Mouse (Mus musculus): Measurements from ENCODE around the gene Tnk2.
"Not testable (repeated sequence)": the region's sequence is repeated elsewhere in the genome, so short reads cannot be mapped to it uniquely, and the experiment has no call there.

The Tnk2 gene

GRCm38 (mm10) chr16:32636871-32637521 lies 6.7 kb upstream of the Tnk2 start:
- DNase-seq = no peak

DNA sequence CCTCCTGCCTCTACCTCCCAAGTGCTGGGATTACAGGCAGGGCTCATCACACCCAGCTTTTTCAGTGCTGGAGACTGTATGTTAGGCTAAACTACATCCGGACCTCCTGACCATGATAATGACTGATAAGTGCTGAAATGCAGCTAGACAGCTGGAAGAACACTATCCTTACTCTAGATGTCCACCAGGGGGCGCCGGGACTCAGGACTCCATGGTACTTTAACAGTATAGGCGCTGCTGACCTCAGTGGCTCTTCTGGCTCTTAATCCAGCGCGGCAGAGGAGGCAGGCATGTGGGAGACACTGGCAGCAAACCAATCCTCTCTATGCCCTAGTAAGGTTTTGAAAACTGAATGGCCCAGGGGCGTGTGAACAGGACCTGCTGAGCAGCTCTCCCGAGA lies 5.2 kb upstream of the Tnk2 start:
- DNase-seq = peak; percentile 82 to 85

DNA sequence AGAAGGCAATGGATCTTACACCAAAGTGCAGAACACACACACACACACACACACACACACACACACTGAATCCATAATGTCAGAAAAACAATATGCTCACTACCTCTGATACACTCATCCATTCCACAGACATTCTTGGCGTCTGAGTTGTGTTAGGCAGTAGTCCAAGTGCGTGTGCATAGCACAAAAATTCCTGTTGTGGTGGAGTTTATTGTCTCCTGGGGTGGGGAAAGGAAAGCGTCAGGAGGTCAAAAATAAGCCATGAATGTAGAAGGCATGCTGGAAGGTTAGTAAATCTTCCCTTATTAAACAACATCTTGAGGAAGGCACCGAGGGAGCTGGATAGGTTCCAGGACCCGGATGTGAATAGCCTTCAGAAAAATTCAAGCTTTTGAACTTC lies 3.6 kb upstream of the Tnk2 start:
- no peak for DNase-seq

GRCm38 (mm10) chr16:32640683-32641082 lies 3.0 kb upstream of the Tnk2 start:
- not testable (repeated sequence) for DNase-seq

- no peak for DNase-seq
These were observed 2.0 kb upstream of the Tnk2 start for GRCm38 (mm10) chr16:32641440-32642219.

DNA sequence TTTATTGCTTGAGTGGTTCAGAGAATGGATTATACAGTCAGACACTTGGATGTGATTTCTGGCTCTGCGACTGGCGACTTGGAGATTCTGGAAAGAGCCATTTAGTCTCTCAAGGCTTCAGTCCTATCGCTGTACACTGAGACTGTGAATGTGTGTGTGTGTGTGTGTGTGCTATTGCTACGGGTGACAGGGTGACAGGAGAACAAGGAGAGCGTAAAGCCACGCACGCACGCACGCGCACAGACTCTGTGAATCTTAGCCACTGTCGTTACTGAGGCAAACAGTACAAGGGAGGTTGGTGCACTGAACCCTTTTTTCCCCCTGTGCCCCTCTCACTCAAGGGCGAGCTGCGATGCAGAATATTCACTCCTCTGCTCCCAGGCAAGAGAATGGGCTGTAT lies 1.4 kb upstream of the Tnk2 start:
- DNase-seq = no peak

GRCm38 (mm10) chr16:32644069-32644800 lies 561 bp downstream of the Tnk2 start:
- DNase-seq = peak; percentile 65 to 75

DNA sequence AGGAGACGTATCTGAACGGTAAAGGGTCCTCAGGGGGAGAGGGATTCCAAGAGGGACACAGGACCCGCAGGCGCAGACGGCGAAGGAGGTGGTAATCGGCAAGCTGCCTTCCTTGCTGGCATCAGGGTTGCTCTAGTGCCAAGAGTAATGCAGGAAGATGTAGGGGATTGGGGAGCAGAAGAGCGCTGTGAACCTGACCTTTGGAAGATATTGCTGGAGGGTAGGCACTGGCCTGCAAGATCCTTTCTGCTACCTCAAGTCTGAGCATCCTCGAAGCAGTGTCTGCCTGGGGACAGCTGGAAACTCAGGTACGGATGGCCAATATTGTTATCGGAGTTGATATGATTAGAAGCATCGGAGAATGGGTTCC lies 1.1 kb downstream of the Tnk2 start:
- no peak for DNase-seq

- DNase-seq = peak; percentile 74 to 77
These were observed 1.8 kb downstream of the Tnk2 start for GRCm38 (mm10) chr16:32645361-32645914.

GRCm38 (mm10) chr16:32646014-32646413 lies 2.3 kb downstream of the Tnk2 start:
- DNase-seq = no peak

DNA sequence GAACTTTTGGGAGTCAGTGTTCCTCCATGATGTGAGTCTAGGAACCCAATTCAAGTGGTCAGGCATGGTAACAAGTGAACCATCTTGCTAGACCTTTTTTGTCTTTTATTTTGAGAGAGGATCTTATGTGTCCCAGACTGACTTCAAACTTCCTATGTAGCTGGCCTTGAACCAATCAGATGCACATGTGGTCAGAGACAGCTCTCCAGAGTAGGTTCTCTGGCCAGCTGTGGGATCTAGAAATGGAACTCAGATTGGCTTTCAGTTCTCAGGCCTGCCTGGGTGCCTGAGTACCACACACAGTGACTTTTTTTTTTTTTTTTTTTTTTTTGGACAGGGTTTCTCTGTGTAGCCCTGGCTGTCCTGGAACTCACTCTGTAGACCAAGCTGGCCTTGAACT lies 4.0 kb downstream of the Tnk2 start:
- no peak for DNase-seq

DNA sequence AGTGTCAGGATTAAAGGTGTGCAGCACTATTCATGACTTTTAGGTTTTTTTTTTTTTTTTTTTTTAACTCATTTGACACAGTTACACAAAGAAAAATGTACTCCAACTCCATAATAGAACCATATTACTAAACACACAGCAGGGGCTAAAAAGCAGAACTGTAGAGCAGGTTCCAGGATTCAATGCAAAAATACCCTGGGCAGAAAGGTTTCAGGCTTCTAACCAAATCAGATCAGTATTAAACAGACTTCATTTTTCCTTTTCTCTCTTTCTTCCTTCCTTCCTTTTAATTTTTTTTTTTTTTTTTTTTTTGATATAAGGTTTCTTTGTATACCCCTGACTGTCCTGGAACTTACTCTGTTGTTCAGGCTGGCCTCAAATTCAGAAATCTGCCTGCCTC lies 6.8 kb downstream of the Tnk2 start:
- DNase-seq = no peak

DNA sequence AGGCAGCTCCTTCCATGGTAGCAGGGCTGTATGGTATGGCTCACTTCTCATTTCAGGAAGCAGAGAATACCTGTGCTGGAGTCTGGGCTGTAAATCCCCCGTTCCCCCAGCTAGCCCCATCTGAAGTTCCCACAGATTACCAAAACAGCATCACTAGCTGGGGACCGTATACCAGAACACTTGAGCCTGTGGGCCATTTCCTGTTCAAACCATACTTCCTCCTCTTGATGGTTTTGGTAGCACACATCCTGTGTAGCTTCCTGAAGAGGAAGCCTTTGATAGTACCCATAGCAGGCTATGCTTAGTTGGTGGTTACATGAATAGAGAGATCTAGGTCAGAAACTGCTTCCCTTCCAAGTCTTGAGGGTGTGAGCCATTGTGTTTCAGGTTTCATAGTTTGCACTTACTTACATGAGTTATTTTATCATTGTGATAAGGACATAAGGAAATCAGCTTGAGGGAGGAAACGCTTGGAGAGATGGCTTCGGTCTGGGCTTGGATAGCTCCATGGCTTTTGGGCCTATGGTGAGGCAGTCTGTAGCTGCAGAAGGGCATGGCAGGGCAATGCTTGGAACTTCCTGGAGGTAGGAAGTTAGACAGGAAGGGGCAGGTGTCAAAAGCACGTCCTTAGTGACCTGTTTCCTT lies 7.4 kb downstream of the Tnk2 start:
- peak; percentile 57 to 66 for DNase-seq

DNA sequence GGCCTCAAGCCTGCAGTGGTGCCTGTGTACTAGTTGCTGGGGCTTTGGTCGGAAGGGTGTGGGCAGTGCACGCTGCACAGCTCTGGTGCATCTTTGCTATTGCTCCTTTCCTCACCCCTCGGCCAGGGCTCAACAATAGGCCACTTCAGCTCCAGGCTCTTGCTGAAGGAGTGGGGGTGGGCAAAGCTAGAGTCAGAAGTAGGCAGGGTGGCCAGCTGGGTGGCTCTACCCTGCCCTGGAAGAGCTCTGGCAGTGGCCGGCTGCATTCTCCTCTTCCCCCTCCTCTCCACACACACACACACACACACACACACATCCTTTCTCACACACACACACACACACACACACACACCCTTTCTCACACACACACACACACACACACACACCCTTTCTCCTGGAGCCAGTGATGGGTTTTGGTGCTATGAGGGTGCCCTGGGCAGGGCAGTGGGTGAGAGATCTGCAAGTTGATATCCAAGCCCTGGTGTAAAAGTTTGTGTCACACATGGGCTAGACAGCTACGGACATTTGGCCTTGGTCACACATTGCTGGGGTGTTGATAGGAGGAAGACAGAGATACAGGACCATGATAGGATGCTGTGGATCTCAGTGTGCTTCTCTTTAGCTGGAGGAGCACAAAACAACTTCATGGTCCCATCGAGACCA lies 10.5 kb downstream of the Tnk2 start:
- DNase-seq = peak in 1 of 2 experiments; percentile 5

- no peak for DNase-seq
These were observed 11.9 kb downstream of the Tnk2 start for GRCm38 (mm10) chr16:32655534-32655933.

- DNase-seq = no peak
These were observed 12.6 kb downstream of the Tnk2 start for GRCm38 (mm10) chr16:32656321-32656720.

DNA sequence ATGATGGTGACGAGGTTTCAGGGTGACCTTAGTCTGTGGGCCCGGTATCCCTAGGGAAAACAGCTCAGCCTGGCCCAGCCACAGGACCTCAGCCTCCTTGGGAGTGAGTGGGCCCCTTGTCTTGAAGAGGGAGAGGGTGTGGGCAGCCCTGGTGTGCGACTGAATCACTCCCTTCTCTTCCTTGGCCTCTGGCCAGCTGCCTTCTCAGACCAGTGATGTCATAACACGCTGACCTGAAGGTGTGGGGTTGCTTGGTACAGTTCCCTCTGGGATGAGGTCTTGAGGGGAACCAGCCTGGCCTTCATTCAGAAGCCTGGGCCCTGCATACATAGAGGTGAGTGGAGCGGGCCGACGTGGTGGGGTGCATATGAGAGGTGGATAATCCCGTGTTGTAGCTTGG lies 13.1 kb downstream of the Tnk2 start:
- no peak for DNase-seq

DNA sequence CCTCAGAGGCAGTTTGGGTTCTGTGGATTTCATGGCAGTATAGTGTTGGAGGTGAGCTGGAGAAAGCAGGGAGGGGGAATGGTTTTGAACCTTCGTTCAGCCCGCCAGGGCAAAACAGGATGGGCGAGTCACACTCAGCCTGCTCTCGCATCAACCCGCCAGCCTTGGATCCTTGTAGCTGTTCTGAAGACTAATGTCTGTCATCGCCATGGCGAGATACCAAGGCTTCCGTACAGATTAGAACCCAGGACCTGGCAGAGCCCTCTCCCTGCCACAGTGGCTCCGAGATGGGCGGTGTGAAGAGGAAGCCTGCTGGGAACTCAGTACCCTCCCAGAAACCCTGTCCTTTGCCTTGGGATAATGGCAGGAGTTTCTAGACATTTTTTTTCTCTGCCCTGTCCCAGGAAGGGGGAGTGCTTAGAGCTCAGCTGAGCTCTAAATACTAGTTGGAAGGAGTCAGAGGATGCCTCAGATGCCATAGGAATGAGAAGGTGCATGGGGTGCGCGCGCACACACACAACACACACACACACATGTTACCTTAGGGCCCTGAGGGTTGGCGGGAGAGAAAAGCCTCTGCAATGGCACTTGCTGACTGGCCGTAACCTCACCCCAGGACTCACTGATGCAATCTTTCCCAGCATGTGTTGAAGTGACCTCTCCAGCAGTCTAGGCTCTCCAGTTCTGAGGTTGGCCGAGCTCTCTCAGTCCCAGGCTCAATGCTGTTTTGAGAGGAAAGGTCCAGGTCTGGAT lies 14.0 kb downstream of the Tnk2 start:
- DNase-seq = no peak

DNA sequence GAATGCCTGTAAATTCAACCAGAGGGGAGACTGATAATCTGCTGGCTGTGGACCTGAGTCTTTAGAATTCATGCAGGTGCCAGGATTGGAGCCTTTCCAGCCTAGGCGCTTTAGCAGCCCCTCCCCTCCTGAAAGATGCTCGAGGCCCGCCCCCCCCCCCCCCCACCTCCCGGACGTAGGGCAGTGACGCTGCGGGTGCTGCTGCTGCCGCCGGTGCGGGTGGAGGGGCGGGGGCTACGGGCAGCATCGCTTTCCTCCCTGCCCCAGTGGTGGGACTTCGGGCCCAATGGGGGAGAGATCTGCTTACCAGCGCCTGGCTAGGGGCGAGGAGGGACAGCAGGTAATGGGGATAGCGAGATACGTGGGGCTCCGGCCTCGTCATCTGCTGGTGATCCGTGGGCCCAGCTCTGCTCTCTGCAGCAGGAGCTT lies 15.1 kb downstream of the Tnk2 start:
- DNase-seq = peak; percentile 54 to 74

DNA sequence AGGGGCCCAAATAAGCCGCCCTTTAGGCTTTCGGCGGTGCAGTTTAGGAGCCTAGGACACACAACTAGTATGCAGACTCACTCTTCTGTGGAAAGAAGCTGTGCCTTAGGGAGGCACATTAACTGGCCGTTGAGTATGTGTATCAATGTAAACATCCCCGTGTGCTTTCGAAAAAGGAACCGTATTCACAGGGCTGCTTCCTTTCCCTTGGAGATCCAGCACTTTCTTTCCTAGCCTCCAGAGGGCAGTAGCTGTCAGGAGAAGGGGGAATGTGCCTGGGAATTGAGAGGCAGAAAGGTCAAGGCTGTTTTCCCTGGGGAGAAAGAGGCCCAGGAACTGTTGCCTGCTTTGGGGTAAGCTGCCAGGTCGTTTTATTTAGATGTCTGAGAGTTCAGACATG lies 15.7 kb downstream of the Tnk2 start:
- no peak for DNase-seq

DNA sequence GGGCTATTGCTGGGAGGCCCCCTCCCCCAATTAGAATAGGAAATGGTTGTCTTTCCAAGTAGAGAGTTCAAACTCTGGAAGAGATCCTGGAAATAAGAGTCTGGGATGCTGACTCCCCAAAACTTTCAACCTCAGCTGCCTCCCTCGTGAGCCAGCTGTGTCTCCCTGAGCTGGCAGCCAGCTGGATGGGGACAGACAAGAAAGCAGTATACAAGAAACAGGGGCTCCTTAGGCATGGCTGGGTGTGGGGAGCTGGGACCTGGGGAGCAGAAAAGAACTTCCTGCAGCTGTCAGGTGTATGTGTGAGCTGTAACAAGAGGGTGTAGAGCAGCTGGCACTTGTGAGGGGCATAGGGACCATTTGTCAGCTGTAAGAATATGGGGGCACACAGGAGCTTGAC lies 16.4 kb downstream of the Tnk2 start:
- DNase-seq = peak; percentile 73 to 88
